ENCODE assay signal across 8 mouse cellular contexts in genomic region chr17:32991965-32992698, GRCm38 (mm10). TPM values are rescaled to one million over a fixed set of nuclear protein-coding genes. Genes with fewer than 3 reads are reported as not detected.
A peak's percentile ranks its signal among the peaks of the same experiment; 100 is the strongest.
DNase-seq lines count a peak whose midpoint lies in the region; ATAC-seq and TF ChIP-seq lines count a peak whose summit lies in the region.

No protein-coding gene starts in this region.

- TF ChIP-seq CTCF in CH12.LX (conservative IDR thresholded peaks at IDR 0.05 in 1 of 2, IDR thresholded peaks at IDR 0.05 in 1 of 2; ENCODE audit: low read depth in 2 of 2, low read length in 2 of 2) = peak; percentile 16 to 43; a peak in 2 of 4 replicates
- no peak for TF ChIP-seq CTCF in embryonic fibroblast, embryonic 13.5 days (IDR thresholded peaks at IDR 0.05; ENCODE audit: borderline replicate concordance, insufficient read depth, low read length)

- no peaks in the 10 kb centered on the region for H3K27me3 ChIP-seq in CH12.LX (replicated peaks)
- H3K27me3 ChIP-seq in kidney, embryonic 15.5 days = no peaks in the 10 kb centered on the region

- peaks cover 9 to 23% of the 10 kb centered on the region in 2 experiments for H3K36me3 ChIP-seq in CH12.LX (replicated peaks in 1 of 2; ENCODE audit: control insufficient read depth in 1 of 2, insufficient read depth in 1 of 2, low read length in 1 of 2)
- H3K36me3 ChIP-seq in kidney, embryonic 15.5 days = peaks cover 26% of the 10 kb centered on the region

- ATAC-seq in kidney, embryonic 15.5 days (replicated peaks; ENCODE audit: low FRiP score) = no peak

- TF ChIP-seq RAD21 in CH12.LX (IDR thresholded peaks at IDR 0.05; ENCODE audit: low read depth, low read length) = no peak; the same call in none of the 2 replicates

- peaks cover 0 to 14% of the 10 kb centered on the region in 2 experiments; a peak in 2 of 4 replicates for H3K4me1 ChIP-seq in CH12.LX (ENCODE audit: control insufficient read depth in 1 of 2, insufficient read depth in 2 of 2)
- no peaks in the 10 kb centered on the region for H3K4me1 ChIP-seq in embryonic fibroblast, embryonic 13.5 days (ENCODE audit: control insufficient read depth, insufficient read depth, low read length)
- peaks cover 9% of the 10 kb centered on the region for H3K4me1 ChIP-seq in kidney, embryonic 15.5 days

- no peak for TF ChIP-seq POLR2A in CH12.LX (IDR thresholded peaks at IDR 0.05; ENCODE audit: low read depth, low read length)
- no peak for TF ChIP-seq POLR2A in embryonic fibroblast, embryonic 13.5 days (IDR thresholded peaks at IDR 0.05; ENCODE audit: low read depth, low read length)

- H3K9me3 ChIP-seq in CH12.LX (replicated peaks; ENCODE audit: low read length) = no peaks in the 10 kb centered on the region
- no peaks in the 10 kb centered on the region for H3K9me3 ChIP-seq in kidney, embryonic 15.5 days (replicated peaks)

- DNase-seq in cerebellum, postnatal 14 days = peak; percentile 37 to 48
- DNase-seq in cerebellum, adult 11-12 months = no peak
- peak; percentile 45 for DNase-seq in CH12.LX (ENCODE audit: extremely low read depth)
- DNase-seq in lung, postnatal 14 days = peak; percentile 45
- peak; percentile 25 for DNase-seq in thymus, postnatal 25 days
- no peak for DNase-seq in right cerebral cortex, postnatal 14 days

- H3K27ac ChIP-seq in CH12.LX (ENCODE audit: insufficient read depth, low read depth) = no peak overlapping the region
- H3K27ac ChIP-seq in embryonic fibroblast, embryonic 13.5 days (ENCODE audit: insufficient read depth, low read length) = no peak overlapping the region
- no peak overlapping the region for H3K27ac ChIP-seq in kidney, embryonic 15.5 days

- peak overlapping the region in 2 of 3 experiments; percentile 69 to 75 for H3K4me3 ChIP-seq in CH12.LX (replicated peaks in 1 of 3; ENCODE audit: low read depth in 2 of 3, low read length in 2 of 3, poor library complexity in 1 of 3)
- 0 out of 2 replicates have a peak overlapping the region, but pooled peaks have one; percentile 87 for H3K4me3 ChIP-seq in embryonic fibroblast, embryonic 13.5 days (ENCODE audit: insufficient read depth, low read length)
- peak overlapping the region; percentile 83 for H3K4me3 ChIP-seq in kidney, embryonic 15.5 days (replicated peaks)

- in situ Hi-C loops in CH12.LX (cut with MboI; ENCODE audit: low pct_ligation_motif_present, low pct_unique_long_range_greater_than_20kb, low sequenced_read_pairs) = no loop called here

- 70% methylated on average over 12 of the region's 12 CpGs for WGBS in kidney, embryonic 15.5 days

- dilution Hi-C loops in CH12.LX (cut with MboI; ENCODE audit: extremely low pct_ligation_motif_present, extremely low pct_unique_long_range_greater_than_20kb, low sequenced_read_pairs) = no loop called here

- peak overlapping the region; percentile 66 for H3K9ac ChIP-seq in CH12.LX (ENCODE audit: insufficient read depth, low read depth)
- no peak overlapping the region for H3K9ac ChIP-seq in kidney, embryonic 15.5 days

- peak overlapping the region; percentile 86 for H3K4me2 ChIP-seq in CH12.LX (ENCODE audit: insufficient read depth, low read depth, poor library complexity, severe bottlenecking)
- H3K4me2 ChIP-seq in kidney, embryonic 15.5 days = peak overlapping the region; percentile 77

- H3K79me2 ChIP-seq in CH12.LX (replicated peaks; ENCODE audit: control insufficient read depth, extremely low read depth, insufficient read depth, poor library complexity, severe bottlenecking) = peaks cover 11% of the 10 kb centered on the region; the same call in 1 of the 2 replicates

- no peak for TF ChIP-seq EP300 in CH12.LX (IDR thresholded peaks at IDR 0.05; ENCODE audit: low read length)

TF ChIP-seq in CH12.LX, 34 proteins besides CTCF, POLR2A, EP300 and RAD21:
- TF ChIP-seq HCFC1 (IDR thresholded peaks at IDR 0.05; ENCODE audit: low read depth, low read length) (no peak), TBP (conservative IDR thresholded peaks at IDR 0.05; ENCODE audit: low read depth, low read length) (no peak), ZNF384 (IDR thresholded peaks at IDR 0.05; ENCODE audit: low read depth, low read length) (peak; percentile 22; the same call in 1 of the 2 replicates), USF1 (IDR thresholded peaks at IDR 0.05; ENCODE audit: low read depth, low read length) (no peak), SMC3 (IDR thresholded peaks at IDR 0.05; ENCODE audit: low read depth, low read length) (no peak), MAX (IDR thresholded peaks at IDR 0.05; ENCODE audit: low read length) (no peak)

RNA-seq across cellular contexts. Expression of gene Zfp952, which starts 0.8 kb away (rescaled TPM):
- total RNA-seq in CH12.LX (2012; rRNA removed) (4.2 and 4.5 TPM in 2 replicates), CH12.LX (2014; rRNA removed) (5.7 TPM in 2 replicates)
- 4.3 and 5.5 TPM in 2 replicates for polyA plus RNA-seq in CH12.LX (2012; ENCODE audit: insufficient read length, low read depth)
- polyA plus RNA-seq in embryonic fibroblast, embryonic 13.5 days (2011; ENCODE audit: insufficient read length, low read depth, missing spikeins) = 10.3 and 11.3 TPM in 2 replicates
- 11.2 and 11.9 TPM in 2 replicates for polyA plus RNA-seq in kidney, embryonic 15.5 days (2015; fragmentation: Nextera tagmentation; extraction: Ambion mirVana)

RNA-seq across cellular contexts. Expression of gene Zfp472, which starts 26.5 kb away (rescaled TPM):
- total RNA-seq in CH12.LX (2012; rRNA removed) = 9.7 and 12.9 TPM in 2 replicates
- total RNA-seq in CH12.LX (2014; rRNA removed) = 27.8 and 31.5 TPM in 2 replicates
- 12.4 and 13.6 TPM in 2 replicates for polyA plus RNA-seq in CH12.LX (2012; ENCODE audit: insufficient read length, low read depth)
- 4.8 and 6.5 TPM in 2 replicates for polyA plus RNA-seq in embryonic fibroblast, embryonic 13.5 days (2011; ENCODE audit: insufficient read length, low read depth, missing spikeins)
- 9.9 and 12.1 TPM in 2 replicates for polyA plus RNA-seq in kidney, embryonic 15.5 days (2015; fragmentation: Nextera tagmentation; extraction: Ambion mirVana)

RNA-seq across cellular contexts. Expression of gene Zfp763, which starts 41.1 kb away (rescaled TPM):
- total RNA-seq in CH12.LX (2012; rRNA removed) (3.1 and 3.2 TPM in 2 replicates), CH12.LX (2014; rRNA removed) (5.7 and 6.0 TPM in 2 replicates)
- polyA plus RNA-seq in CH12.LX (2012; ENCODE audit: insufficient read length, low read depth) = 2.9 and 3.7 TPM in 2 replicates
- 4.2 and 8.1 TPM in 2 replicates for polyA plus RNA-seq in embryonic fibroblast, embryonic 13.5 days (2011; ENCODE audit: insufficient read length, low read depth, missing spikeins)
- polyA plus RNA-seq in kidney, embryonic 15.5 days (2015; fragmentation: Nextera tagmentation; extraction: Ambion mirVana) = 13.9 and 14.9 TPM in 2 replicates

RNA-seq across cellular contexts. Expression of gene Cyp4f13, which starts 44.9 kb away (rescaled TPM):
- total RNA-seq in CH12.LX (2012; rRNA removed) (13.1 and 18.6 TPM in 2 replicates), CH12.LX (2014; rRNA removed) (9.7 and 11.9 TPM in 2 replicates)
- 12.2 and 18.5 TPM in 2 replicates for polyA plus RNA-seq in CH12.LX (2012; ENCODE audit: insufficient read length, low read depth)
- polyA plus RNA-seq in embryonic fibroblast, embryonic 13.5 days (2011; ENCODE audit: insufficient read length, low read depth, missing spikeins) = 10.0 and 14.2 TPM in 2 replicates
- 10.8 and 13.3 TPM in 2 replicates for polyA plus RNA-seq in kidney, embryonic 15.5 days (2015; fragmentation: Nextera tagmentation; extraction: Ambion mirVana)

Comparison
In these comparisons a context has a peak if more than half of its experiments do, and no peak if none do; other contexts are left out.
1. DNase-seq: peak in cerebellum, postnatal 14 days (2 of 2), CH12.LX (single experiment), lung, postnatal 14 days (single experiment) and thymus, postnatal 25 days (single experiment); none in cerebellum, adult 11-12 months (single experiment) and right cerebral cortex, postnatal 14 days (single experiment).
2. Peak in every context shown above with its lines, with median percentiles within 50 percentile points of each other: H3K4me3 ChIP-seq.